Mouse (Mus musculus): Measurements from ENCODE around the gene Gzmm. TPM values are rescaled to one million over a fixed set of nuclear protein-coding genes. Genes with fewer than 3 reads are reported as not detected.

Gene Gzmm
- polyA plus RNA-seq, 1 experiment = 0.94 TPM

GRCm38 (mm10) chr10:79686691-79687090 lies 2.1 kb upstream of the Gzmm start:
- Histone ChIP-seq H3K36me3 (ENCODE audit: control insufficient read depth, insufficient read depth, low read length) (no peaks in the 10 kb centered on the region), H3K4me3 (ENCODE audit: insufficient read depth, low read depth, low read length) (no peak overlapping the region), H3K27me3 (replicated peaks; ENCODE audit: control insufficient read depth, insufficient read depth, low read length) (no peaks in the 10 kb centered on the region), H3K27ac (ENCODE audit: insufficient read depth, low read depth, low read length) (no peak overlapping the region), H3K4me1 (ENCODE audit: control insufficient read depth, insufficient read depth, low read length) (peaks cover 10% of the 10 kb centered on the region; the same call in 1 of the 2 replicates)
- no peak for DNase-seq
- TF ChIP-seq POLR2A (IDR thresholded peaks at IDR 0.05; ENCODE audit: low read depth, low read length) (no peak), CTCF (conservative IDR thresholded peaks at IDR 0.05; ENCODE audit: insufficient read depth, insufficient read length, low read depth, low read length) (no peak)
- 84% methylated on average over 1 of the region's 1 CpGs for WGBS

GRCm38 (mm10) chr10:79687513-79687912 lies 1.3 kb upstream of the Gzmm start:
- 92% methylated on average over 6 of the region's 6 CpGs for WGBS

GRCm38 (mm10) chr10:79689178-79689577 lies 358 bp downstream of the Gzmm start:
- Histone ChIP-seq H3K4me3 (ENCODE audit: insufficient read depth, low read depth, low read length) (no peak overlapping the region), H3K27me3 (replicated peaks; ENCODE audit: control insufficient read depth, insufficient read depth, low read length) (no peaks in the 10 kb centered on the region), H3K36me3 (ENCODE audit: control insufficient read depth, insufficient read depth, low read length) (no peaks in the 10 kb centered on the region), H3K4me1 (ENCODE audit: control insufficient read depth, insufficient read depth, low read length) (no peaks in the 10 kb centered on the region), H3K27ac (ENCODE audit: insufficient read depth, low read depth, low read length) (no peak overlapping the region)
- no peak for DNase-seq
- 88% methylated on average over 3 of the region's 3 CpGs for WGBS
- TF ChIP-seq CTCF (conservative IDR thresholded peaks at IDR 0.05; ENCODE audit: insufficient read depth, insufficient read length, low read depth, low read length) (no peak), POLR2A (IDR thresholded peaks at IDR 0.05; ENCODE audit: low read depth, low read length) (no peak)

More at GRCm38 (mm10) chr10:79687513-79687912, 1.3 kb upstream of the Gzmm start:
- H3K27ac ChIP-seq (ENCODE audit: insufficient read depth, low read depth, low read length) = no peak overlapping the region
- H3K36me3 ChIP-seq (ENCODE audit: control insufficient read depth, insufficient read depth, low read length) = no peaks in the 10 kb centered on the region
- H3K4me3 ChIP-seq (ENCODE audit: insufficient read depth, low read depth, low read length) = no peak overlapping the region
- DNase-seq = no peak
- H3K4me1 ChIP-seq (ENCODE audit: control insufficient read depth, insufficient read depth, low read length) = peaks cover 10% of the 10 kb centered on the region; the same call in 1 of the 2 replicates
- no peaks in the 10 kb centered on the region for H3K27me3 ChIP-seq (replicated peaks; ENCODE audit: control insufficient read depth, insufficient read depth, low read length)
- TF ChIP-seq CTCF (conservative IDR thresholded peaks at IDR 0.05; ENCODE audit: insufficient read depth, insufficient read length, low read depth, low read length) = no peak
- TF ChIP-seq POLR2A (IDR thresholded peaks at IDR 0.05; ENCODE audit: low read depth, low read length) = no peak

GRCm38 (mm10) chr10:79691986-79692548 lies 3.2 kb downstream of the Gzmm start:
- no peaks in the 10 kb centered on the region for H3K4me1 ChIP-seq (ENCODE audit: control insufficient read depth, insufficient read depth, low read length)
- H3K36me3 ChIP-seq (ENCODE audit: control insufficient read depth, insufficient read depth, low read length) = no peaks in the 10 kb centered on the region
- H3K27me3 ChIP-seq (replicated peaks; ENCODE audit: control insufficient read depth, insufficient read depth, low read length) = no peaks in the 10 kb centered on the region
- TF ChIP-seq POLR2A (IDR thresholded peaks at IDR 0.05; ENCODE audit: low read depth, low read length) = no peak
- TF ChIP-seq CTCF (conservative IDR thresholded peaks at IDR 0.05; ENCODE audit: insufficient read depth, insufficient read length, low read depth, low read length) = no peak
- H3K27ac ChIP-seq (ENCODE audit: insufficient read depth, low read depth, low read length) = no peak overlapping the region
- DNase-seq = no peak
- no peak overlapping the region for H3K4me3 ChIP-seq (ENCODE audit: insufficient read depth, low read depth, low read length)
- 98% methylated on average over 2 of the region's 2 CpGs for WGBS

GRCm38 (mm10) chr10:79693580-79694378 lies 5.0 kb downstream of the Gzmm start:
- WGBS = 78% methylated on average over 12 of the region's 12 CpGs
- H3K4me3 ChIP-seq (ENCODE audit: insufficient read depth, low read depth, low read length) = no peak overlapping the region
- H3K27me3 ChIP-seq (replicated peaks; ENCODE audit: control insufficient read depth, insufficient read depth, low read length) = no peaks in the 10 kb centered on the region
- no peak for TF ChIP-seq POLR2A (IDR thresholded peaks at IDR 0.05; ENCODE audit: low read depth, low read length)
- no peak for TF ChIP-seq CTCF (conservative IDR thresholded peaks at IDR 0.05; ENCODE audit: insufficient read depth, insufficient read length, low read depth, low read length)
- no peak overlapping the region for H3K27ac ChIP-seq (ENCODE audit: insufficient read depth, low read depth, low read length)
- DNase-seq = no peak
- H3K4me1 ChIP-seq (ENCODE audit: control insufficient read depth, insufficient read depth, low read length) = no peaks in the 10 kb centered on the region
- no peaks in the 10 kb centered on the region for H3K36me3 ChIP-seq (ENCODE audit: control insufficient read depth, insufficient read depth, low read length)

GRCm38 (mm10) chr10:79694379-79694655 lies 5.5 kb downstream of the Gzmm start:
- WGBS = 83% methylated on average over 6 of the region's 6 CpGs
- no peaks in the 10 kb centered on the region for H3K4me1 ChIP-seq (ENCODE audit: control insufficient read depth, insufficient read depth, low read length)
- H3K36me3 ChIP-seq (ENCODE audit: control insufficient read depth, insufficient read depth, low read length) = no peaks in the 10 kb centered on the region
- TF ChIP-seq POLR2A (IDR thresholded peaks at IDR 0.05; ENCODE audit: low read depth, low read length) (no peak), CTCF (conservative IDR thresholded peaks at IDR 0.05; ENCODE audit: insufficient read depth, insufficient read length, low read depth, low read length) (no peak)
- DNase-seq = no peak
- H3K27me3 ChIP-seq (replicated peaks; ENCODE audit: control insufficient read depth, insufficient read depth, low read length) = no peaks in the 10 kb centered on the region
- H3K4me3 ChIP-seq (ENCODE audit: insufficient read depth, low read depth, low read length) = no peak overlapping the region
- no peak overlapping the region for H3K27ac ChIP-seq (ENCODE audit: insufficient read depth, low read depth, low read length)

Measured in kidney, adult 2 months (tissue).